Mouse (Mus musculus): ENCODE measurements around the gene Zfp568.
"Not testable (repeated sequence)": the region's sequence is repeated elsewhere in the genome, so short reads cannot be mapped to it uniquely, and the experiment has no call there.

Zfp568 gene

DNA sequence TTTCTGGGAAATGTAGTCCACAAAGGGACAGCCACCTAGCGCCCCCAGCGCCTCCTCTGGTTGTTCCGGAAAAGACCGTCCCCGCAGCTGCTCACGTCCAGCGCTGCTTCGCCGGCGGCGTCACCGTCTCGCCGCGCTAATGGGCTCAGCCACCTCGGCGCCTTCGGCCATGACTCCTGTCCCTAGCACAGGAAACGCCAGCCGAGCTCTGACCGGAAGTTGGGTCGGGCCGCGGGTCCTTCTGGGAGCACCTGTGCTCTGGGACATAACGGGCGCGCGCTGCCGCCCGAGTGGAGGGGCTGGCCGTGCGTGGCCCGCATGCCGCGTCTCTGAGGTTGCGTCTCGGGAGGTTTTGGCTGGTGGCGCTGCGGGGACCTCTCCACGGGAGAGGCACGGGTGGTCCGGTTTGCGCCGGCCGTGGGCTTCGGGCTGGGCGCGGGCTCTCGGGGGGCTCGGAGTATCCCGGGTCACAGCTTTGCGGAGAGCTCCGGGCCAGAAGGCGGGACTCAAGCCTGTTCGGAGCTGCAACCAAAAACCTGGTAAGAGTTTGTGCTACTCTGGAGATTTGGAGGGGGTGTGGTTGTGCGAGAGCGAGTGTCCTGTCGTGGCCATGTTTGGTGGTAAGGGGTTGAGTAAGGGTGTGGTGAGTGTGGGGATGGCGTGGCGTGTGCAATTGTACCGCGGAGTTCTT, at the start of gene Zfp568:
TSS of gene Zfp568 (plus strand) at position 266 of the 691 bp plus-strand sequence.
- peak; percentile 91 to 92 for DNase-seq (ENCODE audit: low spot score in 2 of 2)

- DNase-seq (ENCODE audit: low spot score in 2 of 2), result peak; percentile 40 to 46
Observed at GRCm38 (mm10) chr7:29938856-29939255, 44.9 kb upstream of the Zfp568 start.

GRCm38 (mm10) chr7:29941027-29941426, 42.7 kb upstream of the Zfp568 start:
- DNase-seq (ENCODE audit: low spot score in 2 of 2), result no peak

DNA sequence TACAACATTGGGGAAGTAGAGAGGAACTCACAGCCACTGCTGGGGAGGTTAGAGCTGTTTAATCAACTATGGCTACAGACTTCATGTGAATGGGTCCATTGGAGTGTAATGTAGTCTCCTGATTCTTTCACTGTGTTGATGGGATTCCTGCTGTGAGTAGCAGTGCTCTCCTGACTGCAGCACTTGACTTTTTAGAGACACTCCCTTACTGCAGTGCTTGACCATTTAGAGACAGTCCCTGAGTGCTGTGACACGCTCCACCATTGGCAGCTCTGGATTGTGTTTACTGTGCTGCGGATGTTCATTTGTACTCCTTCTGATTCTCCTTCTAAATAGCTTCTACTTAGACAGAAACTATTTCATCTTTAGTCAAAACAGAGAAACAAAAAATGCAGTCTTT, 41.0 kb upstream of the Zfp568 start:
- DNase-seq (ENCODE audit: low spot score in 2 of 2), result no peak

DNA sequence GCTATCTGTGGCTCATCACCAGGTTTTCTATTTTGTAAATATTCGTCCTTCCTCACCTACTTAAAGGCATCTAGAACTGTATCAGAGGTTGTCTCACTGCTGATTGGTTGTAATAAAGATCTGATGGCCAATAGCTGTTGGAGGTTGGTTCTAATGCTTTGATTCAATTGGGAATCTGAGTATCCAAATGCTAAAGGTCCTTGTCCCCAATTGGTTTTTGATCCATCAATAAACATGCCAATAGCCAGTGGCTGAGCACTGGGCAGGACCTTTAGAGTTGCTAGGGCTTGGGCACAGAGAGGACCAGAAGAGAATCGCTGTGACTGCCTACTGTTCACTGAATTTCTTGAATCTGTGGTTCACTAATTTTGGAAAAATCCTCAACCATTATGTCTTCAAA, 40.0 kb upstream of the Zfp568 start:
- DNase-seq (ENCODE audit: low spot score in 2 of 2), result no peak

DNA sequence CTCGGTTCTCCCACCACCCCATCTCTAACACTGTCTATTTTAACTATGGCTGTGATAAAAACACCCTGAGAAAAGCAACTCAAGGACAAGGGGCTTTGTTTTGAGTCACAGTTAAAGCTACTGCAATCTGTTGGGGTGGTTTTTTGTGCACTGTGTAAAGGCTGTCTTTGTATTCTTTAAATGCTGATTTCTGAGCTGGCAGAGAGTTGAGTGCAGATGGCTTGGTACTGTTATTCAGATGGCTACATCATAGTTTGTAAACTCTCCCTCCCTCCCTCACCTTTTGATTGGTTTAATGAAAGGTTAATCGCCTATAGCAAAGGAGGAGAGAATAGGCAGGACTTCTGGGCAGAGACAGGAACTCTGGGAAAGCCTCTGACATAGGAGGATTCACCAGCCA, 39.6 kb upstream of the Zfp568 start:
- DNase-seq (ENCODE audit: low spot score in 2 of 2), result no peak

DNA sequence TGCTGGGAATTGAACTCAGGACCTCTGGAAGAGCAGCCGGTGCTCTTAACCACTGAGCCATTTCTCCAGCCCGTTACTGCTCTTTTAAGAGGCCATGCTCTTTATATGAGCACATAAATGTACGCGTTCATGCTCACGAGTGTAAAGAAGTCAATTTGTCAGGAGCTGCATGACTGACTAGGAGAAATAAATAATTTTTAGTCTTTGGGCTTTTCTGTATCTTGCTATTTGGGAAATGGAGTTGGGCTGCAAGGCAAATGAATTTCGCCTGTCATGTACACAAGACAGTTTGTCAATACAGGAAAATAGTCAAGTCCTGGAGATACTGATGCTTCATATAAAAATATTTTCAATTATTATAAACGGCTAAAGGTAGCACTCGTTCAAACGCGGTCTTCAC, 30.7 kb upstream of the Zfp568 start:
- no peak for DNase-seq (ENCODE audit: low spot score in 2 of 2)

DNA sequence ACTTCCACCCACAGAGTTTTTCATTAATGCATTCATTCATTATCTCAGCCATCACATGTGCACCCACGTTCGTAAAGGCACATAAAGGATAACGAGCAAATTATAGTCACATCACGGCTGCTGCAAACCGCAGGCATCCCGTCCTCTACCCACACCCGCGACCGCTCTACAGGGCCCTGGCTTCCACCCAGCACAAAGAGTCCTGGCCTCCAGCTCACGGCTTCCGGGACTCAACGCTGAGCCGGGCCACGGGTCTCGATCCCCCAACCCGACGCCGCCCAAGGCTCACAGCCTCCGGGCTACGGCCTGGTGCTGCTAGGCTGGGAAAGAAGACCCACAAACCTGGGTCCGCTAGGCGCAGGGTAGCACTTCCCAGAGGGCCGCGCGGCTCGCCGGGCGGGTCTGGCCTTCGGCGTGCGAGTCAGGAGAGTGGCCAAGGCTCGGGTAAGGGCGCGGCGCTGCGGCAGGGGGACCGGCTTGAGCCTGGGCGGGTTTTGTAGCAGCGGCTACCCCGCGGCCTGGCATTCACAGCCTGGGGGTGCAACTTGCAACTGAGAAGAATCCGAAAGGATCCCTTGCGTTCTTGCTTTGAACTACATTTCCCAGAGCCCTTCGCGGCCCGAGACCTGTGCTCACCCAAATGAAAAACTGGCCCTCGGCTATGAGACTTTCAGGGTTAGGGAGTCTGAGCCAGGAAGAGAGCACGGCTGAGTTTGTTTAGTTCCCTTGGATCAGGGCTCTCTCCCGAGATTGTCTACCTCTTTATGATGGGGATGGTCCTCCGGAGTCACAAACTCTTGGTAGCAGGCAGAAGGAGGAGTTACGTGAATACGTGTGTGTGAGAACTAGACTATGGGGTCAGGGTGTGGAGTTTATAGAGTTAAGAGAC, 30.0 kb upstream of the Zfp568 start, which contains the start of gene Zfp74:
TSS of gene Zfp74 (minus strand) at position 577 of the 889 bp plus-strand sequence.
- DNase-seq (ENCODE audit: low spot score in 2 of 2), result peak; percentile 67 to 73

DNA sequence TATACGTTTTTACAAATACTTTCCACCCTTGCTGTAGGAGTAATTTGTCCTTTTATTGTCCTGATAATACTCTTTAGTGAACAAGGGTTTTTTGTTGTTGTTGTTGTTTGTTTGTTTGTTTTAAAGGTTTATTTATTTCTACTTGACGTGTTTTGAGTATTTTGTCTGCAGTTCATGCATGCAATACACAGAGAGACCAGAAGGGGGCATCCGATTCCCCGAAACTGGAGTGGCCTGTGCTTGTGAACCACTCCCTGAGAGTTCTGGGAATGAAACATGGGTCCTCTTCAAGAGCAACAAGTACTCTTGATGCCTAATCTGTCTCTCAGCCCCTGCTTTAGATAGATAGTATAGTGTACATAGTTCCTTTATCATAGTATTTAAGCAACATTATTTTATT, 29.0 kb upstream of the Zfp568 start:
- peak in 1 of 2 experiments; percentile 20 for DNase-seq (ENCODE audit: low spot score in 2 of 2)

GRCm38 (mm10) chr7:29956257-29956656, 27.5 kb upstream of the Zfp568 start:
- DNase-seq (ENCODE audit: low spot score in 2 of 2), result no peak

GRCm38 (mm10) chr7:29958125-29958724, 25.5 kb upstream of the Zfp568 start:
- DNase-seq (ENCODE audit: low spot score in 2 of 2), result no peak

- no peak for DNase-seq (ENCODE audit: low spot score in 2 of 2)
Observed at GRCm38 (mm10) chr7:29959004-29959403, 24.8 kb upstream of the Zfp568 start.

DNA sequence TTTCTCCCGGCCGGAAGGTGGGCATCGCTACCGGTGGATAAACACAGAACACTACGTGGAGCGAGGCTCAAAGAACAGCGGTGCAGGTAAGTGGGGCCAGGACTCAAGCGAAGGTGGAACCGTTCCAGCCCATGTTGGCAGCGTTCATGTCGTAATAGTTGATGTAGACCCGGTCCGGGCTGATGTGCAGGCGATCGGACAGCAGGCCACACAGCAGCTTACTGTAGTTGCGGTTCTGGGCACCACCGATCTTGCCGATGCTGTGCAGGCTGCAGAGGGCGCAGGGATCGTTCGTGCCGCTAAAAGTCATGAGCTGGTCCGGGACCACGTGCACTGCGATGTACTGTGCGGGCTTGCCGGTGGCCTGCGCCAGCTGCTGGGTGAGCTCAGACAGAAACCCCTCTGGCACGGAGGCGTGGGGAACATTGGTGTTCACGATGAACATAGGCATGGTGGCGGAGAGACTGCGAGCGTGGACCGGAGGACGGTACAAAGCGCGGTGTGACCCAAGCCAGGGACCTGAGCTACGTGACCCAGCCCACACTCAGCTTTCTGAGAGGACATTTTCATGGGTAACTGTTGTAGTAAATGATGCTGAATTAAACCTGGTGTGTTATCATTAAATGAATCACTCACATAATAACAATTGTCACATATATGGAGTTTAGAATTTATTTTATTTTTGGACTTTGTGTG, 18.5 kb upstream of the Zfp568 start:
- not testable (repeated sequence) for DNase-seq (ENCODE audit: low spot score in 2 of 2)

- DNase-seq (ENCODE audit: low spot score in 2 of 2), result no peak
Observed at GRCm38 (mm10) chr7:29970686-29971085, 13.1 kb upstream of the Zfp568 start.

GRCm38 (mm10) chr7:29980761-29981160, 3.0 kb upstream of the Zfp568 start:
- DNase-seq (ENCODE audit: low spot score in 2 of 2), result no peak

GRCm38 (mm10) chr7:29981455-29981854, 2.3 kb upstream of the Zfp568 start:
- DNase-seq (ENCODE audit: low spot score in 2 of 2), result no peak

GRCm38 (mm10) chr7:29981860-29982259, 1.9 kb upstream of the Zfp568 start:
- DNase-seq (ENCODE audit: low spot score in 2 of 2), result no peak

DNA sequence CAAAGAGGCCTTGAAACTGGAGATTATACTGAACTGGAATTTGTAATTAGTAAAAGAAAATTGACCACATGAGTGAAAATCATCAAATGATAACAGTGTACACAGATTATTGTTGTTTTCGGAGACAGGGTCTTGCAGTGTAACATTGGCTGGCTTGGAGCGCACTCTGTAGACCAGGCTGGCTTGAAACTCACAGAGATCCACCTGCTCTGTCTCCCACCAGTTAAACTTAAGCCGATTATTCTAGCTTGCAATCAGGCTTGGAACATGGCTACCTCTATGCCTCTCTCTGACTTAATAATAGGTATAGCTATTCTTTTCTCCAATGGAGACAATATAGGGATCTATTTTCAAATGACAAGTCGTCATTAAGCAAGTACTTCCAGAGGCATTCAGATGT, 1.4 kb upstream of the Zfp568 start:
- no peak for DNase-seq (ENCODE audit: low spot score in 2 of 2)

DNA sequence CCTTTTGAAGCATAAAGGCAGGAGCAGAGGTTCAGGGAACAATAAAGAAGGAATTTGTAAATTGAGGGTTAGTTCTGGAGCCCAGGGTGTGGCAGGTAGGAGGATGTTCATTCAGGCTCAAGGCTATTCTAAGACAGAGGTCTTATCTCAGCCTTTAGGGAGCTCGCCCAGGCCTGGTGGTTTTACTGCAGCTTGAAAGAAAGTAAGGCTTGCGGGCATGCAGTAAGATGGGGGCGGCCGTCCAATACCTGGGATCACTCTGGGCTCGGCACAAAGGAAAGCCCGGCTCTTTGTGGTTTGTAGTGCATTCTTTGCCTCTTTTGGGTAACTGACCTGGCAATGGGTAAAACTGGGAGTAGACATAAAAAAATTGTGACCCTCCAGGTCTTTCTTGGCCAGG, 824 bp upstream of the Zfp568 start:
- peak in 1 of 2 experiments; percentile 4 for DNase-seq (ENCODE audit: low spot score in 2 of 2)

DNA sequence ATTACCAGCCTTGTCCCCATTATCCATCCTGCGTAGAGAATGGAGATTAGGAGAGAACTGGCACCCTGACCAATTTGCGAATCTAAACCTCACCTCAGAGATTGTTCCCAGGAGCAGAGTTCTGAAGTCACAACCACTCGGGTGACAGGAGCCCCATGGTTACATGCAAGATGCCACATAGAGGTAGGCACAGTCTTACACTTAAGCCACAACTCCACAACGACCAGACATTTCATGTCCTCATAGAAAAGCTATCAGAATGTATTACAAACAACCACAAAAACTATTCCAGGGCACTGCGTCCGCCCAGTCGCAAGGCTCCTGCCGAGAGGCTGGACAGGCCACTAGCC, 440 bp upstream of the Zfp568 start:
- DNase-seq (ENCODE audit: low spot score in 2 of 2), result no peak

- DNase-seq (ENCODE audit: low spot score in 2 of 2), result no peak
Observed at GRCm38 (mm10) chr7:29986101-29986500, 2.3 kb downstream of the Zfp568 start.

DNA sequence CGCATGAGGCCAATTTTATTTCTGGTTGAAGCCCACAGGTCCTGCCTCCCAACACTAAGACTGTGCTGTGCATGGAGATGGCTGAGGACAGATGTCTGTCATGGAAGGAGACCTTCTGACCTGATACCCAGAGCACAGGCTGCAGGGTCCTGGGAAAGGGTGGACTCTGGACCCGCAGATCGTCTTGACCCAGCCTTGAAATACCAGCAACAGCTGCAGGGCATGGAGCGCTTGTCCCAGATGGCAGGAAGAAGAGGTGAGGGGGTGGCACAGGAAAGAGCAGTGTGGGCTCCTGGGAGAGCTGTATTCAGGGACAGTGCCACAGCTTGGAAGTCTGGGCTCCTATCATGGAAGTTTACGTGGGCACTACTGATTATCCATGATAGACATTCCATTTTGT, 3.8 kb downstream of the Zfp568 start:
- no peak for DNase-seq (ENCODE audit: low spot score in 2 of 2)
